Mouse (Mus musculus): ENCODE measurements around the gene Prrx1. TPM values are rescaled to one million over a fixed set of nuclear protein-coding genes. Genes with fewer than 3 reads are reported as not detected.

Prrx1 gene
- polyA plus RNA-seq, 1 experiment from 2014 or later, result 29.7 TPM

- no peak for ATAC-seq (ENCODE audit: low FRiP score)
- WGBS, result 0% methylated on average over 2 of the region's 2 CpGs
- H3K27me3 ChIP-seq, result peaks cover 54% of the 10 kb centered on the region
- no peak overlapping the region for H3K27ac ChIP-seq
- H3K9ac ChIP-seq, result no peak overlapping the region
- H3K4me2 ChIP-seq, result peak overlapping the region; percentile 83
- H3K36me3 ChIP-seq (replicated peaks), result no peaks in the 10 kb centered on the region
- peaks cover 35% of the 10 kb centered on the region for H3K4me1 ChIP-seq
- no peaks in the 10 kb centered on the region for H3K9me3 ChIP-seq
- H3K4me3 ChIP-seq (replicated peaks), result peak overlapping the region; percentile 56
Observed at GRCm38 (mm10) chr1:163309466-163309865, 4.0 kb downstream of the Prrx1 start.

DNA sequence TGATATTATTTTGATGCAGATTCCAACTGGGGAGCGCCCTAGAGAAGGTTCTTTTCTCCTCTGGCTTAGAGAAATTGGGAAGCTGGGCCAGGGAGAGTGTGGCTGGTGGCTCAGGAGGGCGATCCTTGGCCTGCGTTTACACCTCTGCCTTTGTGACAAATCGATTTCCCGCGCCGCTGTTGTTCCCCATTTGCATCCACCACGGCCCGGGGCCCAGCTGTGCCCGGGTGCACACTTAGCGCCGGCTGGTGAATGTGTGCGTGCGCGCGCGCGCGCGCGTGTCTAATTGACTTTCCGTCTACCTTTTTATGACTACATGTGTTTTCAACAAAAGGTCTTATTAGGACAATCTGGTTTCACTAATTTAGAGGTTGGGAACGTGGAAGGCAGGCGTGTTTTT is 4.9 kb downstream of the Prrx1 start:
- no peak for ATAC-seq (ENCODE audit: low FRiP score)
- Histone ChIP-seq H3K4me3 (replicated peaks) (peak overlapping the region; percentile 24), H3K9me3 (no peaks in the 10 kb centered on the region), H3K36me3 (replicated peaks) (no peaks in the 10 kb centered on the region), H3K27ac (no peak overlapping the region), H3K27me3 (peaks cover 51% of the 10 kb centered on the region), H3K4me2 (peak overlapping the region; percentile 83), H3K9ac (peak overlapping the region; percentile 17; the same call in 1 of the 2 replicates), H3K4me1 (peaks cover 28% of the 10 kb centered on the region)
- 1% methylated on average over 24 of the region's 24 CpGs for WGBS

DNA sequence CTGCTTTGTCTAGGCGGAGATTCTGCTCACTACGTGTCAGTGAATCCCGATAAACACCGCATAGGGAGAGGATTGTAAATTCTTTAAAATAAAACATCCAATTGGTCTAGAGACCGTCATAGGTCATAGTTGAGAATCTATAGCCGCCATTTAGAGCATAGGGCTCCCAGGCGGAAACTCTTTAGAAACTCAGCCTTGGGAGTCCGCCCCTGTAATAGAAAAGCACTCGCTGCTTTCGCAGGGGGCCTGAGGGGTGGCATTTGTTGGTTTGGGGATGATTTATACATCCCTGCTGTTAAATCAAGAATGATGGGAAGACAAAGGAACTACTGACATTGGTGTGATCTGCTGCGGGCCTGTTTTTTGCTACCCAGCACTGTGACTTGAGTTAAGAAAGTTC is 5.8 kb downstream of the Prrx1 start:
- no peak for ATAC-seq (ENCODE audit: low FRiP score)
- WGBS, result 15% methylated on average over 11 of the region's 11 CpGs
- H3K27ac ChIP-seq, result no peak overlapping the region
- H3K9ac ChIP-seq, result no peak overlapping the region
- H3K9me3 ChIP-seq, result no peaks in the 10 kb centered on the region
- H3K4me3 ChIP-seq (replicated peaks), result no peak overlapping the region
- no peaks in the 10 kb centered on the region for H3K36me3 ChIP-seq (replicated peaks)
- peaks cover 50% of the 10 kb centered on the region for H3K27me3 ChIP-seq
- H3K4me1 ChIP-seq, result peaks cover 26% of the 10 kb centered on the region
- H3K4me2 ChIP-seq, result peak overlapping the region; percentile 11; the same call in 1 of the 2 replicates

DNA sequence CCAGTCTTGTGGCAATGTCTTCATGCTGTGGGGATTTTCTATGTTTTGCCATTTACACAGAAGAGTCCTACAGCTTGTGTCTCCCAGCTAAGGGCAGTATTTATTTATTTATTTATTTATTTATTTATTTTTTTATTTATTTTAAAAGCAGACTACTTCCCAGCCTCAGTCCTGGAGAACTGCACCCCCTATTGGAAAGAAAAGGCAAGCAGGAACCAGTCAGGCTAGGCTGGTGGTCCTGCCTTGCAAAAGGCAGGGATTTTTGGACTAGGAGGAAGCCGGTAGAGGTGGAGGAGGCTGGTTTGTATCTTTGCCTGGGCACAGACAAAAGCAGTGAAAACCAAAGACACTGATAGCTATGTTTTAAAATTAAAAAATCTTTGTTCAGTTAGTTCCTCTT is 7.6 kb downstream of the Prrx1 start:
- Histone ChIP-seq H3K9ac (no peak overlapping the region), H3K36me3 (replicated peaks) (no peaks in the 10 kb centered on the region), H3K9me3 (no peaks in the 10 kb centered on the region), H3K27ac (no peak overlapping the region), H3K27me3 (peaks cover 34% of the 10 kb centered on the region), H3K4me3 (replicated peaks) (no peak overlapping the region), H3K4me2 (no peak overlapping the region), H3K4me1 (peaks cover 12% of the 10 kb centered on the region)
- ATAC-seq (ENCODE audit: low FRiP score), result no peak
- 33% methylated on average over 1 of the region's 1 CpGs for WGBS

GRCm38 (mm10) chr1:163304837-163305236 is 8.7 kb downstream of the Prrx1 start:
- no peak for ATAC-seq (ENCODE audit: low FRiP score)
- no peak overlapping the region for H3K27ac ChIP-seq
- no peaks in the 10 kb centered on the region for H3K9me3 ChIP-seq
- 95% methylated on average over 3 of the region's 3 CpGs for WGBS
- no peak overlapping the region for H3K9ac ChIP-seq
- no peak overlapping the region for H3K4me3 ChIP-seq (replicated peaks)
- H3K4me2 ChIP-seq, result no peak overlapping the region
- no peaks in the 10 kb centered on the region for H3K36me3 ChIP-seq (replicated peaks)
- peaks cover 24% of the 10 kb centered on the region for H3K27me3 ChIP-seq
- peaks cover 10% of the 10 kb centered on the region for H3K4me1 ChIP-seq

DNA sequence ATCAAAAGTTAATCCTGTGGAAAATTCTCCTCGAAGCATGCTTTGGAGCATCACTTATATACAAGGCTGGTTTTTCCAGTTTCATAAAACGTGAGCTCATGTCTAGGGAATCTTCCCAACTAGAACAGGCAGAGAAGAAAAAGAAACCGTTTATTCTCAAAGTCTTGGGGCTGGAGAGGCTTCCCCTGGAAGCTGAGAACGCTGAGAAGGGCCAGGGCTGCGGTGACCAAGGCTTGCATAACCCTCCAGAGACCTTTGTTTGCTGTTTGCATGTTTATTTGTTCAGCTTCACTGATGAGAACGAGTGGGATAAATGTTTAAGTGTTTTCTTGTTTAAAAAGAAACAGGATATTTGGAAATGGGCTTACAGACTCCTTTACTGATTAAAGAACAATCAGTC is 11.2 kb downstream of the Prrx1 start:
- no peak overlapping the region for H3K4me2 ChIP-seq
- WGBS, result 46% methylated on average over 6 of the region's 6 CpGs
- H3K9ac ChIP-seq, result no peak overlapping the region
- no peak overlapping the region for H3K4me3 ChIP-seq (replicated peaks)
- no peaks in the 10 kb centered on the region for H3K36me3 ChIP-seq (replicated peaks)
- H3K4me1 ChIP-seq, result no peaks in the 10 kb centered on the region
- peaks cover 1% of the 10 kb centered on the region; the same call in 1 of the 2 replicates for H3K27me3 ChIP-seq
- no peaks in the 10 kb centered on the region for H3K9me3 ChIP-seq
- no peak for ATAC-seq (ENCODE audit: low FRiP score)
- H3K27ac ChIP-seq, result no peak overlapping the region

- H3K9me3 ChIP-seq, result no peaks in the 10 kb centered on the region
- H3K4me3 ChIP-seq (replicated peaks), result no peak overlapping the region
- H3K27me3 ChIP-seq, result no peaks in the 10 kb centered on the region
- no peak overlapping the region for H3K9ac ChIP-seq
- no peaks in the 10 kb centered on the region for H3K36me3 ChIP-seq (replicated peaks)
- no peak for ATAC-seq (ENCODE audit: low FRiP score)
- H3K4me1 ChIP-seq, result no peaks in the 10 kb centered on the region
- 86% methylated on average over 4 of the region's 4 CpGs for WGBS
- no peak overlapping the region for H3K27ac ChIP-seq
- H3K4me2 ChIP-seq, result no peak overlapping the region
Observed at GRCm38 (mm10) chr1:163293152-163293551, 20.4 kb downstream of the Prrx1 start.

GRCm38 (mm10) chr1:163291925-163292324 is 21.6 kb downstream of the Prrx1 start:
- no peaks in the 10 kb centered on the region for H3K9me3 ChIP-seq
- no peaks in the 10 kb centered on the region for H3K27me3 ChIP-seq
- H3K4me3 ChIP-seq (replicated peaks), result no peak overlapping the region
- H3K4me2 ChIP-seq, result no peak overlapping the region
- no peaks in the 10 kb centered on the region for H3K4me1 ChIP-seq
- no peak overlapping the region for H3K27ac ChIP-seq
- 74% methylated on average over 2 of the region's 2 CpGs for WGBS
- ATAC-seq (ENCODE audit: low FRiP score), result no peak
- H3K9ac ChIP-seq, result no peak overlapping the region
- no peaks in the 10 kb centered on the region for H3K36me3 ChIP-seq (replicated peaks)

DNA sequence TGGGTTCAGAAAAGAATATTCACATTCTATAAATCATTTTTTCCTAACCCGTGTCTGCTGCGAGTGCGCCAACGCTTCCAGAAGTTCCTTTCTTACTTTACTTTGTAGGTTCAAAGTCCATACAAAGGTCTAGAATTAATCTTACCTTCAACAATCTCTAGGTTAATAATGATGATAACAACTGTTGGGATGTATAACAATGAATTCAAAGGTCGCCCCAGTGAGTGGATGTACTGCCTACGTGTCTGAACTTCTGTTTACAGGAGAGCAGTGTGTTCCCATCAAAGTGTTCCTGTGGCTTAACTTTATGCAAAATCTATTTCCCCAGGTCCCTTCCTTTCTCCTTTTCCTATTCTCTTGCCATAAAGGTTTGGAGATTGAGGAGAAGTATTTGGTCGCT is 24.4 kb downstream of the Prrx1 start:
- no peak overlapping the region for H3K4me3 ChIP-seq (replicated peaks)
- H3K27me3 ChIP-seq, result no peaks in the 10 kb centered on the region
- H3K4me2 ChIP-seq, result no peak overlapping the region
- no peaks in the 10 kb centered on the region for H3K36me3 ChIP-seq (replicated peaks)
- no peaks in the 10 kb centered on the region for H3K4me1 ChIP-seq
- ATAC-seq (ENCODE audit: low FRiP score), result no peak
- H3K9ac ChIP-seq, result no peak overlapping the region
- 91% methylated on average over 7 of the region's 7 CpGs for WGBS
- H3K27ac ChIP-seq, result no peak overlapping the region
- H3K9me3 ChIP-seq, result no peaks in the 10 kb centered on the region

DNA sequence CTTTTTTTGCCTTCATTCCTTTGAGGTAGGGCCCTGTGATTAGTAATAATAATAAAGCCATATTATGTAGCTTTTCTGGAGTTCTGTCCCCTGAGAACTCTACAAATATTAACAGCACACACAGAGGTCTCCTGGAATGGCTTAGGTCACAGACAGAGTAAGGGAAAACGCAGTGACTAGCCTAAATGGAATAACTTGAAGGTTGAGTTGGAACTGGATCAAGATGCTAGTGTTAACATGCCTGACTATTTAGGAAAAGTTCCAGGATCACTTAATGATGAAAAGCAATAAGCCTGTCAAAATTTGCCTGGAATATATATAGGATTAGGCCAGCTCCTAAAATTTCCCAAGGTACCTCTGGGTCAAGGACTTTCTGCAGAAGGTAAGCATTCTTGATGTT is 28.0 kb downstream of the Prrx1 start:
- Histone ChIP-seq H3K27me3 (no peaks in the 10 kb centered on the region), H3K27ac (no peak overlapping the region), H3K9me3 (no peaks in the 10 kb centered on the region), H3K4me3 (replicated peaks) (no peak overlapping the region), H3K4me1 (peaks cover 19% of the 10 kb centered on the region), H3K4me2 (no peak overlapping the region), H3K9ac (no peak overlapping the region), H3K36me3 (replicated peaks) (no peaks in the 10 kb centered on the region)
- ATAC-seq (ENCODE audit: low FRiP score), result no peak
- 73% methylated on average over 1 of the region's 1 CpGs for WGBS

- 38% methylated on average over 3 of the region's 3 CpGs for WGBS
- Histone ChIP-seq H3K27me3 (no peaks in the 10 kb centered on the region), H3K4me1 (peaks cover 21% of the 10 kb centered on the region), H3K36me3 (replicated peaks) (no peaks in the 10 kb centered on the region), H3K4me3 (replicated peaks) (no peak overlapping the region), H3K9ac (no peak overlapping the region), H3K27ac (no peak overlapping the region), H3K4me2 (no peak overlapping the region), H3K9me3 (no peaks in the 10 kb centered on the region)
- peak; percentile 44; the same call in 1 of the 2 replicates for ATAC-seq (ENCODE audit: low FRiP score)
Observed at GRCm38 (mm10) chr1:163285136-163285535, 28.4 kb downstream of the Prrx1 start.

GRCm38 (mm10) chr1:163283980-163284635 is 29.4 kb downstream of the Prrx1 start:
- H3K27me3 ChIP-seq, result no peaks in the 10 kb centered on the region
- peaks cover 25% of the 10 kb centered on the region for H3K4me1 ChIP-seq
- ATAC-seq (ENCODE audit: low FRiP score), result no peak
- no peak overlapping the region for H3K9ac ChIP-seq
- H3K36me3 ChIP-seq (replicated peaks), result no peaks in the 10 kb centered on the region
- no peak overlapping the region for H3K27ac ChIP-seq
- no peaks in the 10 kb centered on the region for H3K9me3 ChIP-seq
- WGBS, result 94% methylated on average over 9 of the region's 9 CpGs
- H3K4me3 ChIP-seq (replicated peaks), result no peak overlapping the region
- no peak overlapping the region for H3K4me2 ChIP-seq

GRCm38 (mm10) chr1:163281450-163282198 is 31.9 kb downstream of the Prrx1 start:
- H3K9ac ChIP-seq, result no peak overlapping the region
- no peaks in the 10 kb centered on the region for H3K36me3 ChIP-seq (replicated peaks)
- H3K4me3 ChIP-seq (replicated peaks), result no peak overlapping the region
- no peak for ATAC-seq (ENCODE audit: low FRiP score)
- H3K27me3 ChIP-seq, result no peaks in the 10 kb centered on the region
- no peaks in the 10 kb centered on the region for H3K9me3 ChIP-seq
- 42% methylated on average over 7 of the region's 7 CpGs for WGBS
- peak overlapping the region; percentile 50; the same call in 1 of the 2 replicates for H3K27ac ChIP-seq
- peaks cover 25% of the 10 kb centered on the region for H3K4me1 ChIP-seq
- no peak overlapping the region for H3K4me2 ChIP-seq

All from forebrain, embryonic 12.5 days (tissue).